Mouse (Mus musculus): ENCODE measurements around the gene Hist1h2bf.

The Hist1h2bf gene

GRCm38 (mm10) chr13:23525901-23526300, 48.1 kb downstream of the Hist1h2bf start:
- DNase-seq, result no peak

GRCm38 (mm10) chr13:23524654-23525053, 49.3 kb downstream of the Hist1h2bf start:
- peak; percentile 52 to 66 for DNase-seq

- no peak for DNase-seq
These were observed 50.0 kb downstream of the Hist1h2bf start for GRCm38 (mm10) chr13:23523976-23524375.
